Comparison of ENCODE assay signal across 8 mouse cellular contexts in genomic region chr6:124415347-124416088, GRCm38 (mm10). TPM values are rescaled to one million over a fixed set of nuclear protein-coding genes. Genes with fewer than 3 reads are reported as not detected.
DNase-seq lines count a peak whose midpoint lies in the region; ATAC-seq and TF ChIP-seq lines count a peak whose summit lies in the region.

No protein-coding gene starts in this region.

- peak; percentile 90 for DNase-seq in heart, embryonic 10.5 days (ENCODE audit: low spot score)
- DNase-seq in midbrain, postnatal 0 days (ENCODE audit: low spot score) = peak; percentile 80
- peak; percentile 68 to 78 for DNase-seq in spleen, postnatal 14 days (ENCODE audit: low spot score in 2 of 2)

- H3K36me3 ChIP-seq in C2C12 (ENCODE audit: control insufficient read depth, insufficient read depth) = peaks cover 26% of the 10 kb centered on the region
- H3K36me3 ChIP-seq in heart, embryonic 10.5 days = peaks cover 21% of the 10 kb centered on the region
- peaks cover 28% of the 10 kb centered on the region; the same call in 1 of the 2 replicates for H3K36me3 ChIP-seq in kidney, embryonic 15.5 days
- peaks cover 21% of the 10 kb centered on the region for H3K36me3 ChIP-seq in limb, embryonic 15.5 days
- peaks cover 9% of the 10 kb centered on the region for H3K36me3 ChIP-seq in midbrain, postnatal 0 days (ENCODE audit: insufficient read depth, low read length)

- ATAC-seq in kidney, embryonic 15.5 days (replicated peaks; ENCODE audit: low FRiP score) = peak; percentile 67
- ATAC-seq in limb, embryonic 15.5 days (ENCODE audit: insufficient number of reproducible peaks, low FRiP score, low TSS enrichment, low read depth) = peak; percentile 37; the same call in 1 of the 2 replicates
- peak; percentile 57 for ATAC-seq in midbrain, postnatal 0 days (ENCODE audit: low FRiP score)

- peak overlapping the region; percentile 78 for H3K4me3 ChIP-seq in C2C12 (ENCODE audit: insufficient read depth, poor library complexity, severe bottlenecking)
- H3K4me3 ChIP-seq in bone marrow macrophage, adult 2 months (ENCODE audit: insufficient read depth, low read length) = peak overlapping the region; percentile 66
- H3K4me3 ChIP-seq in embryonic fibroblast, embryonic 13.5 days (ENCODE audit: insufficient read depth, low read length) = peak overlapping the region; percentile 52
- H3K4me3 ChIP-seq in heart, embryonic 10.5 days = peak overlapping the region; percentile 84
- H3K4me3 ChIP-seq in kidney, embryonic 15.5 days (replicated peaks) = peak overlapping the region; percentile 92
- H3K4me3 ChIP-seq in limb, embryonic 15.5 days = peak overlapping the region; percentile 92
- H3K4me3 ChIP-seq in midbrain, postnatal 0 days (ENCODE audit: low read depth, low read length) = peak overlapping the region; percentile 76

- no peaks in the 10 kb centered on the region for H3K27me3 ChIP-seq in C2C12 (ENCODE audit: control insufficient read depth, insufficient read depth, insufficient read length)
- no peaks in the 10 kb centered on the region for H3K27me3 ChIP-seq in heart, embryonic 10.5 days (ENCODE audit: insufficient read depth, poor library complexity, severe bottlenecking)
- no peaks in the 10 kb centered on the region for H3K27me3 ChIP-seq in kidney, embryonic 15.5 days
- H3K27me3 ChIP-seq in limb, embryonic 15.5 days = no peaks in the 10 kb centered on the region
- H3K27me3 ChIP-seq in midbrain, postnatal 0 days (ENCODE audit: insufficient read depth, low read length) = no peaks in the 10 kb centered on the region

- H3K4me2 ChIP-seq in kidney, embryonic 15.5 days = peak overlapping the region; percentile 76
- peak overlapping the region; percentile 67 for H3K4me2 ChIP-seq in limb, embryonic 15.5 days
- peak overlapping the region; percentile 77 for H3K4me2 ChIP-seq in midbrain, postnatal 0 days (ENCODE audit: low read depth, low read length, poor library complexity, severe bottlenecking)

- peak overlapping the region; percentile 50 for H3K9ac ChIP-seq in kidney, embryonic 15.5 days
- peak overlapping the region; percentile 65; the same call in 1 of the 2 replicates for H3K9ac ChIP-seq in limb, embryonic 15.5 days
- H3K9ac ChIP-seq in midbrain, postnatal 0 days (replicated peaks; ENCODE audit: low read length, poor library complexity, severe bottlenecking) = peak overlapping the region; percentile 86

- H3K4me1 ChIP-seq in bone marrow macrophage, adult 2 months (ENCODE audit: control insufficient read depth, insufficient read depth, low read length) = peaks cover 3% of the 10 kb centered on the region; the same call in 1 of the 2 replicates
- H3K4me1 ChIP-seq in embryonic fibroblast, embryonic 13.5 days (ENCODE audit: control insufficient read depth, insufficient read depth, low read length) = peaks cover 4% of the 10 kb centered on the region; the same call in 1 of the 2 replicates
- H3K4me1 ChIP-seq in heart, embryonic 10.5 days = peaks cover 17% of the 10 kb centered on the region
- H3K4me1 ChIP-seq in kidney, embryonic 15.5 days = peaks cover 17% of the 10 kb centered on the region
- peaks cover 10% of the 10 kb centered on the region for H3K4me1 ChIP-seq in limb, embryonic 15.5 days
- H3K4me1 ChIP-seq in midbrain, postnatal 0 days (ENCODE audit: insufficient read depth, low read length) = peaks cover 6% of the 10 kb centered on the region; the same call in 1 of the 2 replicates

- H3K27ac ChIP-seq in bone marrow macrophage, adult 2 months (ENCODE audit: insufficient read depth, low read depth, low read length) = peak overlapping the region; percentile 74
- H3K27ac ChIP-seq in embryonic fibroblast, embryonic 13.5 days (ENCODE audit: insufficient read depth, low read length) = peak overlapping the region; percentile 84
- H3K27ac ChIP-seq in heart, embryonic 10.5 days = peak overlapping the region; percentile 90
- peak overlapping the region; percentile 89 for H3K27ac ChIP-seq in kidney, embryonic 15.5 days
- peak overlapping the region; percentile 90 for H3K27ac ChIP-seq in limb, embryonic 15.5 days
- peak overlapping the region; percentile 78 for H3K27ac ChIP-seq in midbrain, postnatal 0 days (ENCODE audit: low read depth, low read length)

- H3K9me3 ChIP-seq in heart, embryonic 10.5 days = no peaks in the 10 kb centered on the region
- H3K9me3 ChIP-seq in kidney, embryonic 15.5 days (replicated peaks) = no peaks in the 10 kb centered on the region
- H3K9me3 ChIP-seq in limb, embryonic 15.5 days = no peaks in the 10 kb centered on the region
- H3K9me3 ChIP-seq in midbrain, postnatal 0 days (ENCODE audit: low read length) = no peaks in the 10 kb centered on the region

- WGBS in heart, embryonic 10.5 days = 5% methylated on average over 21 of the region's 21 CpGs
- WGBS in kidney, embryonic 15.5 days = 6% methylated on average over 21 of the region's 21 CpGs
- WGBS in limb, embryonic 15.5 days = 3% methylated on average over 21 of the region's 21 CpGs
- WGBS in midbrain, postnatal 0 days = 3% methylated on average over 21 of the region's 21 CpGs

- TF ChIP-seq POLR2A in bone marrow macrophage, adult 2 months (IDR thresholded peaks at IDR 0.05; ENCODE audit: borderline replicate concordance, low read depth, low read length) = 0 out of 2 replicates have a peak, but pooled peaks have one; percentile 26
- peak; percentile 38 for TF ChIP-seq POLR2A in embryonic fibroblast, embryonic 13.5 days (IDR thresholded peaks at IDR 0.05; ENCODE audit: low read depth, low read length)

- H3K79me3 ChIP-seq in C2C12 (ENCODE audit: low read depth) = peaks cover 17% of the 10 kb centered on the region

- peaks cover 43% of the 10 kb centered on the region for H3K79me2 ChIP-seq in C2C12 (ENCODE audit: control insufficient read depth, insufficient read depth)

- peak overlapping the region; percentile 77 for H3ac ChIP-seq in C2C12 (ENCODE audit: control insufficient read depth, insufficient read length, low read depth)

- peak; percentile 78 for TF ChIP-seq CTCF in C2C12 (IDR thresholded peaks at IDR 0.05; ENCODE audit: control insufficient read depth, insufficient read depth, insufficient read length)
- TF ChIP-seq CTCF in bone marrow macrophage, adult 2 months (IDR thresholded peaks at IDR 0.05; ENCODE audit: low read depth, low read length) = peak; percentile 74
- peak; percentile 49; the same call in 1 of the 2 replicates for TF ChIP-seq CTCF in embryonic fibroblast, embryonic 13.5 days (IDR thresholded peaks at IDR 0.05; ENCODE audit: borderline replicate concordance, insufficient read depth, low read length)
- peak; percentile 75 for TF ChIP-seq CTCF in midbrain, postnatal 0 days (IDR thresholded peaks at IDR 0.05)

TF ChIP-seq in C2C12, 6 proteins besides CTCF, POLR2A, EP300 and RAD21:
- TF ChIP-seq MYOG (IDR thresholded peaks at IDR 0.05; ENCODE audit: control insufficient read depth, extremely low read depth, insufficient read length) (no peak), MYOD1 (IDR thresholded peaks at IDR 0.05; ENCODE audit: control insufficient read depth, insufficient read length, low read depth) (no peak), CEBPB (IDR thresholded peaks at IDR 0.05; ENCODE audit: low read depth) (no peak), MAX (IDR thresholded peaks at IDR 0.05) (peak; percentile 14), FOSL1 (IDR thresholded peaks at IDR 0.05; ENCODE audit: insufficient read depth, low read length, poor library complexity, severe bottlenecking) (no peak), USF1 (IDR thresholded peaks at IDR 0.05; ENCODE audit: low read depth) (no peak)
TF ChIP-seq in C2C12: peak in this region for 1.

RNA-seq across cellular contexts. Expression of gene Pex5, which starts 0.7 kb away (rescaled TPM):
- polyA plus RNA-seq in C2C12 (2012; fragmentation: generic; extraction: Trizol) = 32.9 TPM
- 28.8 and 32.5 TPM in 2 replicates for polyA plus RNA-seq in bone marrow macrophage, adult 2 months (2012; ENCODE audit: insufficient read depth, insufficient read length, missing spikeins)
- 36.1 and 40.0 TPM in 2 replicates for polyA plus RNA-seq in embryonic fibroblast, embryonic 13.5 days (2011; ENCODE audit: insufficient read length, low read depth, missing spikeins)
- polyA plus RNA-seq in heart, embryonic 10.5 days (2016; fragmentation: Nextera tagmentation; extraction: Ambion mirVana) = 25.5 and 31.9 TPM in 2 replicates
- 40.6 and 46.4 TPM in 2 replicates for polyA plus RNA-seq in kidney, embryonic 15.5 days (2015; fragmentation: Nextera tagmentation; extraction: Ambion mirVana)
- 43.7 and 45.1 TPM in 2 replicates for polyA plus RNA-seq in limb, embryonic 15.5 days (2015; fragmentation: Nextera tagmentation; extraction: Ambion mirVana)
- total RNA-seq in midbrain, postnatal 0 days (2014; rRNA removed) = 73.2 and 78.9 TPM in 2 replicates
- 52.9 and 53.1 TPM in 2 replicates for polyA plus RNA-seq in midbrain, postnatal 0 days (2015; fragmentation: Nextera tagmentation; extraction: Ambion mirVana)

RNA-seq across cellular contexts. Expression of gene Clstn3, which starts 49.1 kb away (rescaled TPM):
- polyA plus RNA-seq in C2C12 (2012; fragmentation: generic; extraction: Trizol) = 1.8 TPM
- polyA plus RNA-seq in bone marrow macrophage, adult 2 months (2012; ENCODE audit: insufficient read depth, insufficient read length, missing spikeins) = 0.60 TPM in 1 of 2 replicates, not detected in the other
- polyA plus RNA-seq in embryonic fibroblast, embryonic 13.5 days (2011; ENCODE audit: insufficient read length, low read depth, missing spikeins) = 0.38 and 0.44 TPM in 2 replicates
- 1.3 and 3.3 TPM in 2 replicates for polyA plus RNA-seq in heart, embryonic 10.5 days (2016; fragmentation: Nextera tagmentation; extraction: Ambion mirVana)
- polyA plus RNA-seq in kidney, embryonic 15.5 days (2015; fragmentation: Nextera tagmentation; extraction: Ambion mirVana) = 3.9 and 5.9 TPM in 2 replicates
- 5.8 and 7.2 TPM in 2 replicates for polyA plus RNA-seq in limb, embryonic 15.5 days (2015; fragmentation: Nextera tagmentation; extraction: Ambion mirVana)
- 315 and 318 TPM in 2 replicates for total RNA-seq in midbrain, postnatal 0 days (2014; rRNA removed)
- polyA plus RNA-seq in midbrain, postnatal 0 days (2015; fragmentation: Nextera tagmentation; extraction: Ambion mirVana) = 205 and 226 TPM in 2 replicates

Comparison
In these comparisons a context has a peak if more than half of its experiments do, and no peak if none do; other contexts are left out.
1. Peak in every context shown above with its lines: DNase-seq, ATAC-seq, H3K4me3 ChIP-seq and H3K27ac ChIP-seq.
2. RNA of gene Clstn3, which starts 49.1 kb away (polyA plus RNA-seq): 205 to 226 TPM in midbrain, postnatal 0 days; 5.8 to 7.2 TPM in limb, embryonic 15.5 days, 3.9 to 5.9 TPM in kidney, embryonic 15.5 days, 1.3 to 3.3 TPM in heart, embryonic 10.5 days, 1.8 TPM in C2C12 (single experiment), 0.60 TPM in bone marrow macrophage, adult 2 months and 0.38 to 0.44 TPM in embryonic fibroblast, embryonic 13.5 days; every median in the first group is over 10 times any median in the second.